Mouse (Mus musculus): ENCODE results near the gene Nabp2.
A peak's percentile ranks its signal among the peaks of the same experiment; 100 is the strongest.

Nabp2 gene

DNA sequence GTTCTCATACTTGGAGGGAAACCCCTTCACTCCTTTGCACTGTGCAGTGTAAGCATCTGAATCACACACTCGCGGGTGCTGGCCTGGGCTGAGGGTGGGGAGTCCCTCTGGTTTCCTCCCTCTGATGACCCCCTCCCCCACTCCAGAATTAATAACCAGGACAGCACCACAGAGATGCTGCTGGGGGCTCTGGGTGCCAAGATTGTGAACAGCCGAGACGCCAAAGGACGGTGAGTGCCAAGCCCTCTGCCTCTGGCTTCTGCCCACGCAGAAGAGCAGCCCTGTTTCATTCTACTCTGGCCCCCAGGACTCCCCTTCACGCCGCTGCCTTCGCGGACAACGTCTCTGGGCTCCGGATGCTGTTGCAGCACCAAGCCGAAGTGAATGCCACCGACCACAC is 22.4 kb downstream of the Nabp2 start:
- no peak for DNase-seq (ENCODE audit: low read depth, low spot score)

DNA sequence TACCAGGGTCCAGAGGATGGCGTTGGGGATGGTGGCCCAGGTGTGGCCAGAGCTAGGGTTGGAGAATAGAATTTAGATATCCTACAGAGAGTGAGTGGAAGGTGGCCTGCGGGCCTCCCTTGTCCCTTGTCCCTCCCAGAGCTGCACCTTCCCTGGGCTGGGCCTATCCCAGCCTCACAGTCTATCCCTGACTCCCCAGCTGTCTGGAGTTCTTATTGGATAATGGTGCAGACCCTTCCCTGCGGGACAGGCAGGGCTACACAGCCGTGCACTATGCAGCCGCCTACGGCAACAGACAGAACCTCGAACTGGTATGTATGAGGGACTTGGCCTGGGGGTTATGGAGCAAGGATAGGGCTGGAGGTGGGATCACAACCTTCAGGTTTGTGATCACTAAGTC is 25.4 kb downstream of the Nabp2 start:
- DNase-seq (ENCODE audit: low read depth, low spot score): no peak

DNA sequence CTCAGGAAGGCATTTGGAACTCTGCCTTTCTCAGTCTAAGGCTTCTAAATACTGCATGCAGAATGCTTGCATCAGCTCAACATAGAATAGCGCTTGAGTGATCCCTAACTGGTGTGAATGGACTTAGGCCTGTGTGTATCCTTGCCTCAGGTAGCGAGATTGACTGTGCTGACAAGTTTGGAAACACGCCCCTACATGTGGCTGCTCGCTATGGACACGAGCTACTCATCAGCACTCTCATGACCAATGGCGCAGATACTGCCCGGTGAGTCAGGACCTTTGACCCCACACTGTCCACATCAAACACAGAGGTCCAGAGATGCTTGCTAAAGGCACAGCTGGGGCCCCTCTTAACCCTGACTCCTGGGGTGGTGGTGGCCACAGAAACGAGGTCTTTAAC is 28.8 kb downstream of the Nabp2 start:
- DNase-seq (ENCODE audit: low read depth, low spot score): no peak

DNA sequence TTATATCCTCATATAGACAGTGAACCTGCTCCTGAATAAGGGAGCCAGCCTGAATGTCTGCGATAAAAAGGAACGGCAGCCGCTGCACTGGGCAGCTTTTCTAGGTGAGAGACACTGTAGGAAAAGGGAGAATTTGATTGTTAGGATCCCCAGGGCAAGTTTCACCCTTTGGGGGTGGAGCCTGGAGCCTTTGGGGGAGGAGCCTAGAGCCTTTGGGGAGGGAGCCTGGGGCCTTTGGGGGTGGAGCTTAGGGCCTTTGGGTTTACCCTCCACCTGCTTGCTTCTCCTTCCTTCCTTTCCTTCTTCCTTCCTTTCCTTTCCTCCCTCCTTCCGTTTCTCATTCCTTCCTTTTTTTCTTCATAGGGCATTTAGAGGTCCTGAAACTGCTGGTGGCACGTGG is 30.7 kb downstream of the Nabp2 start:
- DNase-seq (ENCODE audit: low read depth, low spot score): no peak

DNA sequence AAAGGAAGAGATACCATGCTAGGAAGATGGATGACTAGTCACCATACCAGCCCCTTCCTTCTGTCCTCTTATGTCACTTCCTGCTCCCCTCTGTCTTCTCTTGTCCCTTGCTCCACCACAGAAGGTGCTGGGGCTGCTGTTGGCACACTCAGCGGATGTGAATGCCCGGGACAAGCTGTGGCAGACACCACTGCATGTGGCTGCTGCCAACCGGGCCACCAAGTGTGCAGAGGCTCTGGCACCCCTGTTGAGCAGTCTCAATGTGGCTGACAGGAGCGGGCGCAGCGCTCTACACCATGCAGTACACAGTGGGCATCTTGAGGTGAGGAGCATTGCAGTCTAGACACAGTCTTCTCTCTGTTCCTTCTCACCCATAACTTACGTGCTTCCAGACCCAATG is 32.0 kb downstream of the Nabp2 start:
- DNase-seq (ENCODE audit: low read depth, low spot score): no peak

DNA sequence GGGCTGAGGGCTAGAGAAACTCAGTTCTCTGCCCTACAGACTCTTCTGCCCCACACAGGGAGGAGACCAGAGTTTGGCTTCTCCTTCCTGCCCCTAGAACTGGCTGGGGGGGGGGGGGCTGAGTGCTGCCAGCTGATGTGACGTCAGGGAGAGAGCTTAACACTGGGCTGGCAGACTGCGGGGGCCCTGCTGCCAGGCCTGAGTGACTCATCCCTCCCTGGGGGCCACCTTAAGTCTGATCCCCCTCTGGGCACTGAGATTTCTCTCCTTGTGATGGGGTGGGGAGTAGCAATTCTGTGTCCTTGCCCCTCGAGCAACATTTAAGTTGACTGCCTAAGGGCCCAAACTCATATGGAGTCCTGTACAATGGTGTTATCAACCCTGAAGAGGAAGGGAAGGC is 32.8 kb downstream of the Nabp2 start:
- DNase-seq (ENCODE audit: low read depth, low spot score): no peak

DNA sequence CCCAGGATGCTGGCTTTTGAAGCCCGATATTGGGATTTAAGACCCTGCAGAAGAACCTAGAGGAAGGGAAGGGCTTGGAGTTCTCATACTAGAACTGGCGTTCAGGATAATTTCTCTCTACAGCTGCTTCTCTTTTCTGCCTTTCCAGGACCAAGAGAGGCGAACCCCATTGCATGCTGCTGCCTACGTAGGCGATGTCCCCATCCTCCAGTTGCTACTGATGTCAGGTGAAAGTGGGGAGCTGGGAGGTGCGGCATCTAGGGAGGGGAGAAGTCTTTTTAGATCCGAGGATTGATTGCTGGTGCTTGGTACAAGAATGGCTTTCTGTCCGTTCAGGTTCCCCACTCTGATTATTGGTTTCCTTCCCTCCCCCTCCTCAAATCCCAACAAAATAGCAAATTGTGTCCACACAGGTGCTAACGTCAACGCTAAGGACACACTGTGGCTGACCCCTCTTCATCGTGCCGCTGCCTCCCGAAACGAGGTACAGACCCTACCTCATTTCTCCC is 33.3 kb downstream of the Nabp2 start:
- DNase-seq (ENCODE audit: low read depth, low spot score): no peak

DNA sequence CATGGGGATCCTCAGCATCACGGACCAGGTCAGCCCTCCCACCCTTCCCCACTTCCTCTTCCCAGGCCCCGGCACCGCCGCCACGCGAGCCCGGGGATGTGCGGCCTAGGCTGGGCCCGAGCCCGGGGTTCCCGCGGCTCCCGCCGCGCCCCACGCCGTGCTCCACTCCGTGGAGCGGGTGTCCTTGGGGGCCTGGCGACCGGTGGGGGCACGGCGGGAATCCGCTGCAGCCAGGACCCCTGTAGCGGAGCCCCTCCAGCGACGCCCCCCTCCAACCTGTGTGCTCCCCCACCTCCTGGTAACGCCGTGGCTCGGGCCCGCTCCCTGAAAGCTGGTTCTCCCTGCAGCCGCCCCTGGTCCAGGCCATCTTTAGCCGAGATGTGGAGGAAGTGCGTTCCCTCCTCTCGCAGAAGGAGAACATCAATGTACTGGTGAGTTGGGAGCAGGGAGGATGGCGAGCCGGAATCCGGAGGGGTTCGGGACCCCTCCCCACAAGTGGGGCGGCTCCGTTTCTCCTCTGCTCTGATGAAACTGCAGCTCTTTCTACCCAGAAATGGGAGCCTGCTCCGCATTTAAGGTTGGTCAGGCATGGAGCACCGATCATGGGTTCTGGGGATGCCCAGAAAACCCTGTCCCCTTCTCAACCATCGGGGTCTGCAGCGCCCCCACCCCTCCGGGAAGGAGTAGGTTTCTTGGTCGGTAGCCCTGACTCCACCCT is 33.9 kb downstream of the Nabp2 start:
- no peak for DNase-seq (ENCODE audit: low read depth, low spot score)

DNA sequence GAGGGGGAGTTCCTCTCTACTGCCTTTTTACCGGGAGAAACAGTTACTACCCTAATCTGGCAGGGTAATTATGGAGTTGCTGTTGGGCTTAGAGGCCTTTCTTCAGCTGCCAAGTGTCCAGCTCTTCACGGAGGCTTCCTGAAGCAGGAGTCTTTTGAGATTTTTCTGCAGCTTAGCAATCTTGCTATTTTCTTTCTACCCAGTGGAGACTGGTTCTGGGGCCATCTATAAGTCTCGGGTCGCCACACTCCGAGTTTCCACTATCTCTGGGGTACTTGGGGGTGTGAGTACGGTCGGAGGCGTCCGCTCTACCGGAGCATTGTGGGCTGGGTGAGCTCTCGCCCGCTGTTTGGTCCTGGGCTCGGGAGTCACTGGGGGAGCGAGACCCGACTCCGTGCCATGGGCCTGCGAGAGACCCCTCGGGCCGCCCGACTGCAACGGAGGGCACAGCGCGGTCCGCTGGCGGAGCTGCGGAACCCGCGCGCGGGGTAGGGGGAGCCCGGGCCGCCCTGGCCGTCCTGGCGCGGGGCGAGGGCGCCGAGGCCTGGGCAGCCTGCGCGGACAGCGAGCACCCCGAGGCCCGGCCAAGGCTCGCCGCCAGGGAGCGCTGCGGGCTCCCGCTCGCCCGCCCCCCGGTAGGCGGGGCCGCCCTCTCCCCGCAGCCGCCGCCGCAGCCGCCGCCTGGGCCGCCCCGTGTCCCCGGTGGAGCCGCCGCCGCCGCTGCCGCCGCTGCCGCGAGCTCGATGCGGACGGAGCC is 34.7 kb downstream of the Nabp2 start, which contains the start of gene Ankrd52:
Gene Ankrd52 (plus strand): TSS at position 661 of the 757 bp plus-strand sequence.
- DNase-seq (ENCODE audit: low read depth, low spot score): no peak

DNA sequence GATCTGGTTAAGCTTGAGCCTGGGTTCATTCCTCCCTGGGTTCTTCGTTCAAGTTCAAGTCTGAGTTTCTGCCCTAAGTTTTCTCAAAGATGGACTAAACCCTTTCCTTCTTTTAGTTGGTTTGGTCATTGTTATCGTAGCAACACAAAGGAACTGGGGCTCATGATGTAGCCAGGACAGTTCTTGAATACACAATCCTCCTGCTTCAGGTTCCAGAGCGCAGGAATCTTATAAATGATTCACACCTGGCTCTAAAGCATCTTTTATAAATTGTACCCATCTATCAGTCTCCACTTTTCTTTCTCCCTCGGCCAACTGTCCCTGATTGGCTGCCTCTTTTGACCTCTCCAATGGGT is 35.2 kb downstream of the Nabp2 start:
- DNase-seq (ENCODE audit: low read depth, low spot score): no peak

DNA sequence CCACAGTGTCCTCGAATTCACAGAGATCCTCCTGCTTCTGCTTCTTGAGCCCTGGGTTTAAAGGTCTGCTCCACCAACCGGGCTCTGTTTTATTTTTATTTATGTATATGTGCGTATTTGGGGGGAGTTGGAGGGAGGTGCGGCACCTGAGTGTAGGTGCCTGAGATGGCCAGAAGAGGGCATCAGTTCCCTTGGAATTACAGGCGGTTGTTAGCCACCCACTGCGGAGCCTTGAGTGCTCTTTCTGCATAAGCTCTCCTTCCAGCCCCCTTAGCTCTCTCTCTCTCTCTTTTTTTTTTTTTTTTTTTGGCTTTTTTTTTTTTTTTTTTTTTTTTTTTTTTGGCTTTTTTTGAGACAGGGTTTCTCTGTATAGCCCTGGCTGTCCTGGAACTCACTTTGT is 36.9 kb downstream of the Nabp2 start:
- no peak for DNase-seq (ENCODE audit: low read depth, low spot score)

DNA sequence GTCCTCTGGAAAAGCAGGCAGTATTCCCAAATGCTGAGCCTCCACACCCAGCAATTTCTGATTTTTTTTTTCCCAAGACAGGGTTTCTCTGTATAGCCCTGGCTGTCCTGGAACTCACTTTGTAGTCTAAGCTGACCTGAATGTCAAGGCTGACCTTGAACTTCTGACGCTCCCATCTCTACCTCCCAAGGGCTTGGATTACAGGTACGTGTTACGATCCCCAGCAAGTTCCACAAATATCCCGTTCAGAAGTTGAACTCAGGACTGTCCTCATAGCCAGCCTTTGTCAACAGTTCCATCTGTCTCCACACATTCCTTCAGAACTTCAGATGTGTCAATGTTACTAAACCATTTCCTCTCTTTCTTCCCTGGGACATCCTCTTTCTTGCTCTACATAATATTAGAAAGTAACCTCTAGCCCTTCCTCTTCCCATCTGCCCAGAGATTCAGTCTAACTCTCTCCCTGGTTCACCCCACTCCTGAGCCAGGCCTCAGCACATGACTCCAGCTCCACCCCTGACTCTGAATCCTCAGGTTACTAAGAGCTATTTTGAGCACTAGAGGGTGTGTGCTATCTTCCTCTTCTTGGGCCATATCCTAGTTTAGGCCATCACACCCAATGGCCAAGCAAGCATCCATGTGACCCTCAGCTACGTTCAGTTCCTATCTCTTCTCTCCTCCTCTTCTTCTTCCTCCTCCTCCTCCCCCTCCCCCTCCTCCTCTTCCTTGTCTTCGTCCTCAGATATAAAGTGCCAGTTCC is 38.1 kb downstream of the Nabp2 start:
- DNase-seq (ENCODE audit: low read depth, low spot score): no peak

DNA sequence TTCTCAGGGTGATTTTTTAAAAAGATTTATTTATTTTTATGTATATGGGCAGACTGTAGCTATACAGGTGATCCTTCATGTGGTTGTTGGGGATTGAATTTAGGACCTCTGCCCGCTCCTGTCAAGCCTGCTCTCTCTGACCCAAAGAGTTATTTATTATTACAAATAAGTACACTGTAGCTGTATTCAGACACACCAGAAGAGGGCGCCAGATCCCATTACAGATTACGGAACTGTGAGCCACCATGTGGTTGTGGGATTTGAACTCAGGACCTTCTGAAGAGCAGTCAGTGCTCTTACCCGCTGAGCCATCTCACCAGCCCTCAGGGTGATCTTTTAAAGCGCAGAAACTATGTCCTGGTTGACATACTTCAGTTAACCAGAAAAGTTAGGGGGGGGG is 39.1 kb downstream of the Nabp2 start:
- DNase-seq (ENCODE audit: low read depth, low spot score): no peak

DNA sequence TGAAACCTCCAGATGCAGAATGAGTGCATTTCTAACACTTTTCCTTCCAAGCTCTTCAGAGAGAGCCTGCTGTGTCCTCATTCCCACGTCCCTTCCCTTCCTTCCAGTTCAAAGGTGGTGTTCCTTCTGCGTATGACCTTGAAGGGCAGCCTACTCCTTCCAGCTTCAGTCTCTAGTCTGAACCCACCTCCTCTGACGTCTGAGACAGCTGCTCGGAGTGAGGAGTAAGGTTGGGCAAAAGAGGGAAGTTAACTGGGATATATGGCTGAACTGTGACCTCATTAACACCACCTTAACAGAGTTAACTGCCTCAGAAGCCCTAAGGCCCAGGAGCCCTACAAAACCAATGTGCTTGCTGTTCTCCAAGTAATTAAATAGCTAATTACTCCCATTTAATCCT is 40.7 kb downstream of the Nabp2 start:
- no peak for DNase-seq (ENCODE audit: low read depth, low spot score)

DNA sequence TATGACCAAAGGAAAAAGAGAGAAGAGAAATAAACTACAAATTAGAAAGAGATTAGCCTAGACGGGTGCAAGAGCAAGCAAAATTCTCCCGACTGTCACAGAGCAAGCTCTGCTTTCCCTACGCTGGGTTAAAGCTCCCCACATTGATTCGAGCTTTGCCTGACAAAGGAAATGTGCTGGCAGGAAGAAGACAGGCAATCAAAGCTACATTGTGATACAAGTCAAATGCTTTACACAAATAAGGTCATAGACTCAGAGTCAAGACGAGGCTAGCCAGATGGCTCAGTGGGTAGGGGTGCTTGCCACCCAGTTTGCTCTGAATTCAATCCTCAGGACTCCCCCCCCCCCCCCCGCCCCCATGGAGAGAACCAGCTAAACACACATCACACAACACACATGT is 41.3 kb downstream of the Nabp2 start:
- DNase-seq (ENCODE audit: low read depth, low spot score): no peak

DNA sequence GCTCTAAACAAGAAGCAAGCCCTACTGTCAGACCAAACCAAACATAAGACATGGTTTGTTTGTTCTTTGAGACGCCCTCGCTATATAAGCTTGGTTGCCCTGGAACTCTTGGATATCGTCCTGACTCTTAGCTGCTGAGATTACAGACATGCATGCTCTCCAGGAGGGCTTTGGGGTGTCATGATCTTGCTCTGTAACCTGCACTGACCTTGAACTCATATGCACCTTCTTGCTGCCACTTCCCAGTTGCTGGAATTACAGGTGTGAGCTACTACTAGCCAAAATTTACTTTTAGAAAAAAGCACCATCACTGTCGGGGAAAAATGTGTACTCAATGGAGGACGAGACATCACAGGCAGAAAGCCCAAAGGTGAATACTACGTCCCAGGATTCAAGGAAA is 41.7 kb downstream of the Nabp2 start:
- no peak for DNase-seq (ENCODE audit: low read depth, low spot score)

DNA sequence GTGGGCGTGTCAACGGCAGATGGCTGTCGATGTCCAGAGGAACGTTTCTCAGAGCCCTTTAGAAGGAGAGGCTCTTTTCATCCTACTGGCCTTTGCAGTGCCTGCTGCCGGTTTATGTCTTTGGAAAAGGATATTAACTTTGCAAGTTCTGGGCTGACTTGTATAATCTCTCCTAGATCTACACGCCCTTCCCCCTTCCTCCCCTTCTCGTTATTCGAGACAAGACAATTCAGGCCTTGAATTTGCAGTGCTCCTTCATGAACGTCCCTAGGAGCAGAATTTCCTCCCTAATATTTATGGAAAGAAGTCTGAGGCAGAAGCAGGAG is 42.1 kb downstream of the Nabp2 start:
- DNase-seq (ENCODE audit: low read depth, low spot score): no peak

DNA sequence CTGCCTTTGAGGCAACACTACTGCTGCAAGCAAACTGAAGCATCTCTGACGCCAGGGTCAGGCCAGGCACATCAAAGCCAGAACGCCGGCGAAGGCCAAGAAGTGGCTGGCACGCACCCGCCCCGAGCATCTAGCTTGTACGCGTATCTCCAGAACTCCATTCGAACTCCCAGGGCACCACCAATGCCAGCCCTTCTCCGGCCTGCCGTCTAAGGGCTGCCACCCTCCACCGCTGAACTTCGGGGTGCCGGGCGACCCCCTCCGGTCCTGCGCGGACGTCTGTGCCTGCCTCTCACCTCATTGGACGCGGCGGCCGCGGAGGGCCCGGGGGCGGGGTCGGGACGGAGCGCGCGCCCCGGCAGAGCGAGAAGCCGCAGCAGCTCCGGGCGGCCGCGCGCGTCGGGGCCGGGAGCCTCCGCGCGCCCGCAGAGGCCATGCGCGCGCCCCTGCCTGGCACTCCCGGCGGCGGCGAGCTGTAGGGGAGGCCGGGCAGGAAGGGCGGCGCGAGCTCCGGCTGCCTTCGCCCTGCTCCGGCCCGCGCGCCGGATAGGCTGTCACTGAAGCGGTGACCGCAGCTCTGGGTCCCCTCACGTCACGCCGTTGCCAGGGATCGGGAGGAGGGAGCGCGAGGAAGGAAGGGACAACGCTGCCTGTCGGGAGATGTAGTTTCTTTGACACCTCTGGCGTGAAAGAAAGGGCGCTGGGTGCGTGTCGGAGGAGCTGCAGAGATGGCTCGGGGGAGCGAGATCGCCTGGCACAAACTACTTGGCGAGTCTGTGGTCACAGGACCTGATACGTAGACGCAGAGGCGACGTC is 42.7 kb downstream of the Nabp2 start, which contains the start of gene Coq10a:
Gene Coq10a (minus strand): TSS at position 596 of the 816 bp plus-strand sequence.
- DNase-seq (ENCODE audit: low read depth, low spot score): peak; percentile 89

DNA sequence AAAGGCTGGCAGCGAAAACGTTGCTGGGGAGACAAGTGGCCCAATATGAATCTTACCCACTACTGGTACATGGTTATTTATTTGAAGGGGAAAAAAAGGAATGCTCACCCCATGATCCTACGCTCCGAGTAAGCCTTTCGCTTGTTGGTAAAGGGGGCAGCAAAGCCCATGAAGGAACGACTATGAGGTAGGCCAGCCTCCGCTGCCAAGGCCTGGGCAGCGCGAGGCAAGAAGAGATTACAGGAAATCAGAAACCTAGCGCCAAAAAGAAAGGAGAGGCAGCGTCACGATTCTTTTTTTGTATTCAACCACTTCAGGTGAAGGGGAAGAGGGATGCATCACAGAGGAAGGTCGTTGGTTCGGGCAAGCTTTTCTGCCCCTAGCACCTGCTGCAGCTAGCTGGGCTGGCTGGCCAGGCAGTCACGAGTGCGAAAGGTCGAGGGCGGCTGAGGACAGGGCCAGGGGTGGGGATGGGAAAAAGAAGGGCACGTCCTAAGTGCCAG is 43.3 kb downstream of the Nabp2 start:
- DNase-seq (ENCODE audit: low read depth, low spot score): no peak

DNA sequence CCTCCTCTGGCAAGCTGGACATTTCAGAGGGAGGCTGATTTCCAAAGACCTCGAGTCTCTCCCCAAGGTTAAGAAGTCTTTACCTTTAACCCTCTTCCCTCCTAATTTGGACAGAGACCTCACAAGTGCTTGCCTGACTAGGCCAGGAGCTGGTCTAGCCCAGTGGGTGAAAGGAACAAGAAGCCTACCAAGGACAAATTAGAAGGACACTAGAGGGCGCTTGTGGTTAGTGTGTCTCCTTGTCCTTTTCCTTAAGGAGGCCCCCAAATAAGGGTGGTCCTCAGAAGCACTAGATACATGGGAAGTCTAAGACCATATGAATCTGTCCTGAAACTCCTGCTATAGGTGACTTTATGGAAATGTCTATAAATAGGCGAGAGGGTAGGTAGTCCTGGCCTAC is 48.7 kb downstream of the Nabp2 start:
- no peak for DNase-seq (ENCODE audit: low read depth, low spot score)

DNA sequence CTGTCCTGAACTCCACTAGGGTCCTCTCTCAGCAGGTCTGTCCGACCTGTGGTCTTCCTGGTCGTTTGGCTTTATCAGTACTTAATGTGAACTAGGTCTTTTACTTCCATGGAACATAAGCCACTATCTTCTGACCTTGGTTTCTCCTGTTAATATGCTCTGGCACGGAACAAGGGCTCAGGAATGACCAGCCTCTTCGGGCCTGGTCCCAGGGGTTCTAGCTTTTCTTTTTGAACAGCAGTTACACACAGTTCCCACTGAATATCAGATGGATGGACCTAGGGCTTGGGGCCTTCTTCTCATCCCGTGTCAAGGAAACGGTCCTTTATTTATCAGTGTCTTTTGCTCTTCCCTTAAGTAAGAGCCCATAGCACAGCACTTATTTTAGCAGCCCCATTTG is 49.5 kb downstream of the Nabp2 start:
- no peak for DNase-seq (ENCODE audit: low read depth, low spot score)

Data from brain, embryonic 18.5 days (tissue).